Mouse (Mus musculus): ENCODE data around the gene Nsun2.

DNA sequence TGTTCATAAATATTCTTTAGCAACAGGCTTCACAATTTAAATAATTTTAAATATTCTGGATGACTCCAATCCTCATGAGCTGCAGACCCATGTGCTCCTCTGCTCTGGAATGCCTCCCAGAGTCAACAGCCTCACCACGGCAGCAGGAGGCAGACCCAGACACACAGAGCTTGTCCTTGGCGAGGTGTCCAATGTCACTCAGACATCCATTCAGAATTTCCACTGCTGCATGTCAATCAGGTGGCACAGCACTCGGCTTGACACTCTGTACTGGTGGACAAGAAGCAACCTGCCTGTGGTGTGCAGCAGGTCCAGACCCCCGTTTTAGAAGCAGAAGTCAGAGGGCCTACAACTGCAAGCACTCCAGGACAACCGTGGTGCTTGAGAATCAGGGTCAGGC lies 35.3 kb upstream of the Nsun2 start:
- TF ChIP-seq GATA1 (IDR thresholded peaks at IDR 0.05; ENCODE audit: low read length) (no peak), TAL1 (IDR thresholded peaks at IDR 0.05; ENCODE audit: low read length) (no peak)
